Mouse (Mus musculus): Measurements from ENCODE around the gene Mpv17l2. TPM values are rescaled to one million over a fixed set of nuclear protein-coding genes. Genes with fewer than 3 reads are reported as not detected.

Gene Mpv17l2
- polyA plus RNA-seq, 1 experiment: 73.0 TPM

DNA sequence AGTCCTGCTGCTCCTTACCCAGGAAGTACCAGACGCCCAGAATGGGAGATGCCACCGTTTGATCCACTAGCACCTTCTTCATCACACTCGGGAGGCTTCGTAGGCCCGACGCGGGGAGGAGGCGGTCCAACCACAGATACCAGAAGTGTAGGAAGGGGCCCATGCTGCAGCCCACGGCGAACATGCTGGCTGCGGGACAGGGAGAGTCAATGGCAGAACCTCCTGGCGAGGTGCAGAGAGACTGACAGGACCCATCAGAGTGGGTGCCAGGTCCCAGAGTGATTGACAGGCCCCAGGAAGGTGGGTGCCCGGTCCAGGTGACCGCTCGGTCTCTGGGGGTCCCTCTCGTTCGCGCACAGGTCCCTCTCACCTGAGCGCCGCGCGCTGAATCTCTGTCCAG, 396 bp downstream of the Mpv17l2 start:
- Histone ChIP-seq H3ac (ENCODE audit: control insufficient read depth, insufficient read length) (peak overlapping the region; percentile 79), H3K4me3 (peak overlapping the region; percentile 41), H3K27me3 (ENCODE audit: control insufficient read depth, insufficient read depth, insufficient read length) (no peaks in the 10 kb centered on the region), H3K36me3 (ENCODE audit: control insufficient read depth, insufficient read depth) (no peaks in the 10 kb centered on the region), H3K79me2 (ENCODE audit: control insufficient read depth, insufficient read depth) (no peaks in the 10 kb centered on the region), H3K4me2 (ENCODE audit: low read depth) (peak overlapping the region; percentile 81)
- no peak for TF ChIP-seq REST (IDR thresholded peaks at IDR 0.05; ENCODE audit: insufficient read depth, insufficient read length)
- TF ChIP-seq SRF (IDR thresholded peaks at IDR 0.05; ENCODE audit: control insufficient read depth, insufficient read length, low read depth): no peak
- no peak for TF ChIP-seq USF1 (IDR thresholded peaks at IDR 0.05; ENCODE audit: low read depth)
- no peak for TF ChIP-seq MYOD1 (IDR thresholded peaks at IDR 0.05; ENCODE audit: control insufficient read depth in 1 of 3, insufficient read length in 2 of 3, low read depth in 2 of 3)
- TF ChIP-seq CEBPB (IDR thresholded peaks at IDR 0.05; ENCODE audit: insufficient read depth, poor library complexity, severe bottlenecking): no peak
- TF ChIP-seq POLR2AphosphoS2 (IDR thresholded peaks at IDR 0.05; ENCODE audit: insufficient read length, low read depth): no peak
- no peak for TF ChIP-seq TCF3 (IDR thresholded peaks at IDR 0.05; ENCODE audit: insufficient read length, low read depth)
- no peak for TF ChIP-seq TCF12 (IDR thresholded peaks at IDR 0.05; ENCODE audit: insufficient read depth, poor library complexity, severe bottlenecking)
- TF ChIP-seq E2F4 (IDR thresholded peaks at IDR 0.05; ENCODE audit: insufficient read depth): no peak
- TF ChIP-seq POLR2A (IDR thresholded peaks at IDR 0.05; ENCODE audit: insufficient read length, low read depth): no peak
- no peak for TF ChIP-seq MAX (IDR thresholded peaks at IDR 0.05; ENCODE audit: low read depth)
- no peak for TF ChIP-seq MYOG (IDR thresholded peaks at IDR 0.05; ENCODE audit: control insufficient read depth in 1 of 3, insufficient read depth in 1 of 3, insufficient read length in 2 of 3, low read depth in 2 of 3)

DNA sequence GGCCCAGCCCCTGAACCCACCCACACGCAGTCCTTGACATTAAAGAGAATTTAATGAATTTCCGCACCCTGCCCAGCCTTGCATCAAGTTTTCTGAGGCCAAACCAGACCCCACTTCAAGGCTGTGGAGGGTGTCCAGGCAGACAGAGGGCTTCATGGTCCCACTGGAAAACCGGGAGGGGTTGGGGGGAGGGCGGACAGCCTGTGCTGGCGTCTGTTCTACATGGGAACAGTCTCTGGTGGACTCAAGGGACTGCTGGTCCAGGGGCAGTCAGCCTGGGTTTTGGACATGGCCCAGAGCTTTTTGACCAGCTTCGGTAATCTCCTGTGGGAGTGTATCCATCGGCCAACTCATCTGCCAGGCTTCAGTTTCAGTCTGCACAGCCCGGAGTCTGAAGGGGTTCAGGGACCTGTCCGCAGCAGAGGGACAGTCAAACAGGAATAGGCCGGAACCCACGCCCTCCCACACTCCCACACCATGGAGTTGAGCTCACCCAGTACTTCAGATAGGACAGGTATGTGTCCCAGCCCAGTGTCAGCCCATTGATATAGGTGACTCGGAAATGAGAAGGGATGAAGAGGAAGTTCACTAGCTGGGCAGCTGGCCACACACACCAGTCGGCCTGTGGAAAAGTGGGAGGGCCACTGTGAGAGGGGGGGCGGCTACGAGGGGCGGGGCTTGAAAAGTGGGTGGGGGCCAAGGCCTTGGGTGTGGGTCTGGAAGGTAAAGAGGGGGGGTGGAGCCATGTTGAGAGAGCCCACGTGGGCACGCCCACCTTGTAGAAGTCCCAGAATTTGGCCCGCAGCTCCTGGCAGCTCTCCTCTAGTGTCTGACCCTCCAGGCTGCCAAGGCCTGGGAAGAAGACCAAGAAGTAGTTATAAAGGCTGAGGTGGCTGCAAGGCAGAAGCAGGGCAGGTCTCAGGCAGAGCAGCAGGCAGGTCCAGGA, 1.9 kb downstream of the Mpv17l2 start:
- H3K4me3 ChIP-seq: peak overlapping the region; percentile 41
- TF ChIP-seq REST (IDR thresholded peaks at IDR 0.05; ENCODE audit: insufficient read depth, insufficient read length) (no peak), MYOD1 (IDR thresholded peaks at IDR 0.05; ENCODE audit: control insufficient read depth in 1 of 3, insufficient read length in 2 of 3, low read depth in 2 of 3) (no peak), POLR2AphosphoS2 (IDR thresholded peaks at IDR 0.05; ENCODE audit: insufficient read length, low read depth) (peak; percentile 18)
- no peak overlapping the region for H3ac ChIP-seq (ENCODE audit: control insufficient read depth, insufficient read length)
- H3K4me2 ChIP-seq (ENCODE audit: low read depth): peak overlapping the region; percentile 81
- H3K79me2 ChIP-seq (ENCODE audit: control insufficient read depth, insufficient read depth): no peaks in the 10 kb centered on the region
- H3K27me3 ChIP-seq (ENCODE audit: control insufficient read depth, insufficient read depth, insufficient read length): no peaks in the 10 kb centered on the region
- H3K36me3 ChIP-seq (ENCODE audit: control insufficient read depth, insufficient read depth): no peaks in the 10 kb centered on the region

DNA sequence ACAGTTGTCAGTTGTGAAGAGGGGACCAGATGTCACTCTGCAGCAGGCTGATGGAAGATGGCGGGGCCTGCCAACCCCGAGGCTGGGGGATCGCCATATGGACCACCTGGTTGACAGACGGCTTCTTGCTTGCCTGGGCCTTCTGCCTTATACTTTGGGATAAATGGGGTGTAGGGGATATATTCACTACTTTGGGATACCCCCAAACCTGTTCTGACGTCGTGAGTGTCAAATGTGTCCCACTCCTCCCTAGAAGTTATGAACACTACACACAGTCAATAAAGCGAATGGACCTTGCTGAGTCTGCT, 2.5 kb downstream of the Mpv17l2 start:
- TF ChIP-seq MYOD1 (IDR thresholded peaks at IDR 0.05; ENCODE audit: control insufficient read depth in 1 of 3, insufficient read length in 2 of 3, low read depth in 2 of 3): no peak
- no peak for TF ChIP-seq MAX (IDR thresholded peaks at IDR 0.05; ENCODE audit: low read depth)
- Histone ChIP-seq H3K4me3 (no peak overlapping the region), H3K36me3 (ENCODE audit: control insufficient read depth, insufficient read depth) (no peaks in the 10 kb centered on the region), H3K27me3 (ENCODE audit: control insufficient read depth, insufficient read depth, insufficient read length) (no peaks in the 10 kb centered on the region), H3ac (ENCODE audit: control insufficient read depth, insufficient read length) (no peak overlapping the region), H3K4me2 (ENCODE audit: low read depth) (no peak overlapping the region), H3K79me2 (ENCODE audit: control insufficient read depth, insufficient read depth) (no peaks in the 10 kb centered on the region)

DNA sequence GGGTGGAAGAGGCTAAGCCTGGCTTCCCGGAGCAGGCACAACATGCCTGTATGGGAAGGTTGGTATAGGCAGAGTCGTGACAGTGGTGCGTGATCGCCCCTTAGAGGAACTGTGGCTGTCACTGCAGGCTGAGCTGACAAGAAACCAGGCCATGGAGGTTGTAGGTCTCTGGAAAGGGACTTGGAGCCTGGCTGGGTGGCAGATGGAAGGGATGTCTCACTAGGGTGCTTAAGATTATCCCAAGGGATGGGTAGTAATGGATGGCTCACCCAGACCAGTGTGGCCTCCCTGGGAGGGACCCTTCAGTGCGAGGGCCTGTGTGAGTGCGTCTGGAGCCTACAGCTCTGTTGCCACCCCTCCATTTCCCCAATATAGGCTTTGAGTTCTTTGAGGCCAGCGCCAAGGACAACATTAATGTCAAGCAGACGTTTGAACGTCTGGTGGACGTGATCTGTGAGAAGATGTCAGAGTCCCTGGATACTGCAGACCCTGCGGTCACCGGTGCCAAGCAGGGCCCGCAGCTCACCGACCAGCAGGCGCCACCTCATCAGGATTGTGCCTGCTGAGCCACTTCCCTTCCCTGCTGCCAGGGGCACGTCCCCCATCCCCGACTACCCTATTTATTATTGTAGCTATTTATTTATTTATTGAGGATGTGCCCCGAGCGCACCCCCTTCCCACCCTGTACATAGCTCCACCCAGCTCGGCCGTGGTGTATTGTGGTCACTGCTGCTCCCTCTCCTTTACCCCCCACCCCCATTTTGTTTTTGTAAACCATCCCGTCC, 3.0 kb downstream of the Mpv17l2 start:
- no peaks in the 10 kb centered on the region for H3K27me3 ChIP-seq (ENCODE audit: control insufficient read depth, insufficient read depth, insufficient read length)
- H3K36me3 ChIP-seq (ENCODE audit: control insufficient read depth, insufficient read depth): no peaks in the 10 kb centered on the region
- no peaks in the 10 kb centered on the region for H3K79me2 ChIP-seq (ENCODE audit: control insufficient read depth, insufficient read depth)
- no peak overlapping the region for H3ac ChIP-seq (ENCODE audit: control insufficient read depth, insufficient read length)
- no peak for TF ChIP-seq TCF3 (IDR thresholded peaks at IDR 0.05; ENCODE audit: insufficient read length, low read depth)
- TF ChIP-seq POLR2A (IDR thresholded peaks at IDR 0.05; ENCODE audit: insufficient read length, low read depth): peak; percentile 31
- no peak for TF ChIP-seq E2F4 (IDR thresholded peaks at IDR 0.05; ENCODE audit: insufficient read depth)
- TF ChIP-seq MYOD1 (IDR thresholded peaks at IDR 0.05; ENCODE audit: control insufficient read depth in 1 of 3, insufficient read length in 2 of 3, low read depth in 2 of 3): no peak
- no peak for TF ChIP-seq MYOG (IDR thresholded peaks at IDR 0.05; ENCODE audit: control insufficient read depth in 1 of 3, insufficient read depth in 1 of 3, insufficient read length in 2 of 3, low read depth in 2 of 3)
- TF ChIP-seq POLR2AphosphoS2 (IDR thresholded peaks at IDR 0.05; ENCODE audit: insufficient read length, low read depth): peak; percentile 33
- no peak for TF ChIP-seq MAX (IDR thresholded peaks at IDR 0.05; ENCODE audit: low read depth)
- TF ChIP-seq USF1 (IDR thresholded peaks at IDR 0.05; ENCODE audit: low read depth): no peak
- TF ChIP-seq REST (IDR thresholded peaks at IDR 0.05; ENCODE audit: insufficient read depth, insufficient read length): no peak
- no peak for TF ChIP-seq TCF12 (IDR thresholded peaks at IDR 0.05; ENCODE audit: insufficient read depth, poor library complexity, severe bottlenecking)
- no peak for TF ChIP-seq CEBPB (IDR thresholded peaks at IDR 0.05; ENCODE audit: insufficient read depth, poor library complexity, severe bottlenecking)
- no peak for TF ChIP-seq SRF (IDR thresholded peaks at IDR 0.05; ENCODE audit: control insufficient read depth, insufficient read length, low read depth)
- H3K4me2 ChIP-seq (ENCODE audit: low read depth): no peak overlapping the region
- H3K4me3 ChIP-seq: no peak overlapping the region

All from myocyte (in vitro differentiated cells).